Mouse (Mus musculus) MEL (cell line): ENCODE results near the gene Tjp2.

Experiments used
- CTCF ChIP-seq, 3 experiments: IDR thresholded peaks in 2 of 3; conservative IDR thresholded peaks in 1 of 3; 2 replicates each; pipeline ENCODE4 v1.5.1; 2011 to 2012; ENCODE audit warnings: low read length in 3 of 3, low read depth in 2 of 3, mild to moderate bottlenecking in 2 of 3, improper control_type of control experiment in 1 of 3, inconsistent platforms in 1 of 3, mixed read lengths in 1 of 3, moderate library complexity in 1 of 3; ENCODE audit not compliant: control insufficient read depth in 1 of 3, insufficient read depth in 1 of 3, poor library complexity in 1 of 3, severe bottlenecking in 1 of 3
- EP300 ChIP-seq, 2 experiments: IDR thresholded peaks; 2 replicates each; pipeline ENCODE4 v1.6.1; 2011; ENCODE audit warnings: improper control_type of control experiment in 2 of 2, low read length in 2 of 2, low read depth in 1 of 2, mild to moderate bottlenecking in 1 of 2
- GABPA ChIP-seq: IDR thresholded peaks from 2 replicates; pipeline ENCODE4 v1.6.1; 2012; ENCODE audit warnings: low read depth, mild to moderate bottlenecking, inconsistent platforms, low read length, improper control_type of control experiment, moderate library complexity
- POLR2A ChIP-seq, 2 experiments: IDR thresholded peaks; 2 replicates each; pipeline ENCODE4 v1.6.1; 2011 to 2012; ENCODE audit warnings: low read length in 2 of 2, mild to moderate bottlenecking in 2 of 2, control low read depth in 1 of 2, improper control_type of control experiment in 1 of 2, low read depth in 1 of 2, moderate library complexity in 1 of 2; ENCODE audit not compliant: control insufficient read depth in 1 of 2, insufficient read depth in 1 of 2, poor library complexity in 1 of 2
- POLR2AphosphoS2 ChIP-seq: IDR thresholded peaks from 2 replicates; pipeline ENCODE4 v1.6.1; 2011; ENCODE audit warnings: low read length, improper control_type of control experiment
- RAD21 ChIP-seq: IDR thresholded peaks from 2 replicates; pipeline ENCODE4 v1.6.1; 2011; ENCODE audit warnings: mild to moderate bottlenecking, low read depth, low read length, improper control_type of control experiment
- UBTF ChIP-seq: IDR thresholded peaks from 2 replicates; pipeline ENCODE4 v1.6.1; 2012; ENCODE audit warnings: low read depth, mild to moderate bottlenecking, inconsistent platforms, low read length, improper control_type of control experiment, moderate library complexity, borderline replicate concordance; ENCODE audit not compliant: insufficient read depth
- ZC3H11A ChIP-seq: IDR thresholded peaks from 2 replicates; pipeline ENCODE4 v1.6.1; 2012; ENCODE audit warnings: low read depth, mild to moderate bottlenecking, inconsistent platforms, low read length, improper control_type of control experiment
- ZMIZ1 ChIP-seq: IDR thresholded peaks from 2 replicates; pipeline ENCODE4 v1.6.1; 2012; ENCODE audit warnings: low read depth, mild to moderate bottlenecking, inconsistent platforms, low read length, improper control_type of control experiment, moderate library complexity

DNA sequence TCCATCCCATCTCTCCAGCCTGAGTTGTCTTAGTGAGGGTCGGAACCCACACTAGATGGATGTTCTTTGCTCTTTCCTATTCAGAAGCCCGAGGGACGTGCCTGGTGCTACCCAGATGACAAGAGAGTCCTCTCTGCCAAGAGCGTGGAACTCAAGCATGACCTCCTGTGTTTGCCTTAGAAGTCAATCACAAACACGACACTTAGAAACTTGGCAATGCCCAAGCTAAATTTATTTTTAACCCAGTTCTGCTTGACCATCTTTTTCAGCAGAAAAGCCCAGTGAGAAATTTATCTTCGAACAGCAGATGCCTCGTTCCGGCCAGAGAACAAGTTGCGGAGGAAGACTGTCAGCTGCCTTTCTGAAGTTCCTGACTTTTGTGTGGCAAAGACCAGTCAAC is 65.1 kb downstream of the Tjp2 start:
- TF ChIP-seq EP300 (IDR thresholded peaks at IDR 0.05; ENCODE audit: low read depth in 1 of 2, low read length in 2 of 2): no peak
- no peak for TF ChIP-seq CTCF (IDR thresholded peaks at IDR 0.05 in 2 of 3, conservative IDR thresholded peaks at IDR 0.05 in 1 of 3; ENCODE audit: control insufficient read depth in 1 of 3, insufficient read depth in 1 of 3, low read depth in 2 of 3, low read length in 3 of 3, poor library complexity in 1 of 3, severe bottlenecking in 1 of 3)
- TF ChIP-seq RAD21: no peak
- no peak for TF ChIP-seq UBTF
- no peak for TF ChIP-seq POLR2A (IDR thresholded peaks at IDR 0.05; ENCODE audit: control insufficient read depth in 1 of 2, insufficient read depth in 1 of 2, low read depth in 1 of 2, low read length in 2 of 2, poor library complexity in 1 of 2)
- no peak for TF ChIP-seq POLR2AphosphoS2
- no peak for TF ChIP-seq GABPA
- no peak for TF ChIP-seq ZMIZ1
- TF ChIP-seq ZC3H11A: no peak
